Mouse (Mus musculus) cerebellum, adult 11 months (tissue): ENCODE measurements around the gene Cyp4f17.
A peak's percentile ranks its signal among the peaks of the same experiment; 100 is the strongest.
"Not testable (repeated sequence)": the region's sequence is repeated elsewhere in the genome, so short reads cannot be mapped to it uniquely, and the experiment has no call there.

Experiments
- DNase-seq: peaks from one replicate; pipeline ENCODE4 v3.0.0; 2022

Gene Cyp4f17

GRCm38 (mm10) chr17:32505851-32506728 is at the start of gene Cyp4f17:
Gene Cyp4f17 (plus strand): TSS chr17:32506050.
- no peak for DNase-seq

GRCm38 (mm10) chr17:32468494-32468893 is 37.4 kb upstream of the Cyp4f17 start:
- no peak for DNase-seq

GRCm38 (mm10) chr17:32470795-32471194 is 35.1 kb upstream of the Cyp4f17 start:
- DNase-seq, result no peak

GRCm38 (mm10) chr17:32472176-32472575 is 33.7 kb upstream of the Cyp4f17 start:
- no peak for DNase-seq

GRCm38 (mm10) chr17:32474954-32475560 is 30.8 kb upstream of the Cyp4f17 start:
- no peak for DNase-seq

GRCm38 (mm10) chr17:32477204-32477603 is 28.6 kb upstream of the Cyp4f17 start:
- DNase-seq, result no peak

GRCm38 (mm10) chr17:32478727-32479126 is 27.1 kb upstream of the Cyp4f17 start:
- DNase-seq, result no peak

- DNase-seq, result no peak
Observed at GRCm38 (mm10) chr17:32479554-32480506, 26.0 kb upstream of the Cyp4f17 start.

- no peak for DNase-seq
Observed at GRCm38 (mm10) chr17:32481766-32482165, 24.1 kb upstream of the Cyp4f17 start.

- peak; percentile 91 for DNase-seq
Observed at GRCm38 (mm10) chr17:32483200-32483599, 22.6 kb upstream of the Cyp4f17 start.

- DNase-seq, result no peak
Observed at GRCm38 (mm10) chr17:32492349-32492980, 13.4 kb upstream of the Cyp4f17 start.

GRCm38 (mm10) chr17:32494601-32495000 is 11.2 kb upstream of the Cyp4f17 start:
- DNase-seq, result peak; percentile 59

GRCm38 (mm10) chr17:32500511-32500910 is 5.3 kb upstream of the Cyp4f17 start:
- not testable (repeated sequence) for DNase-seq

- no peak for DNase-seq
Observed at GRCm38 (mm10) chr17:32501051-32501450, 4.8 kb upstream of the Cyp4f17 start.

- no peak for DNase-seq
Observed at GRCm38 (mm10) chr17:32503111-32503510, 2.7 kb upstream of the Cyp4f17 start.

- no peak for DNase-seq
Observed at GRCm38 (mm10) chr17:32506729-32507245, 937 bp downstream of the Cyp4f17 start.

- DNase-seq, result no peak
Observed at GRCm38 (mm10) chr17:32516126-32516525, 10.3 kb downstream of the Cyp4f17 start.

- DNase-seq, result no peak
Observed at GRCm38 (mm10) chr17:32521981-32522380, 16.1 kb downstream of the Cyp4f17 start.

GRCm38 (mm10) chr17:32522386-32522785 is 16.5 kb downstream of the Cyp4f17 start:
- DNase-seq, result no peak

GRCm38 (mm10) chr17:32522816-32523215 is 17.0 kb downstream of the Cyp4f17 start:
- no peak for DNase-seq

- DNase-seq, result no peak
Observed at GRCm38 (mm10) chr17:32523895-32524294, 18.0 kb downstream of the Cyp4f17 start.

GRCm38 (mm10) chr17:32526341-32526740 is 20.5 kb downstream of the Cyp4f17 start:
- not testable (repeated sequence) for DNase-seq
